In the genomic region with DNA sequence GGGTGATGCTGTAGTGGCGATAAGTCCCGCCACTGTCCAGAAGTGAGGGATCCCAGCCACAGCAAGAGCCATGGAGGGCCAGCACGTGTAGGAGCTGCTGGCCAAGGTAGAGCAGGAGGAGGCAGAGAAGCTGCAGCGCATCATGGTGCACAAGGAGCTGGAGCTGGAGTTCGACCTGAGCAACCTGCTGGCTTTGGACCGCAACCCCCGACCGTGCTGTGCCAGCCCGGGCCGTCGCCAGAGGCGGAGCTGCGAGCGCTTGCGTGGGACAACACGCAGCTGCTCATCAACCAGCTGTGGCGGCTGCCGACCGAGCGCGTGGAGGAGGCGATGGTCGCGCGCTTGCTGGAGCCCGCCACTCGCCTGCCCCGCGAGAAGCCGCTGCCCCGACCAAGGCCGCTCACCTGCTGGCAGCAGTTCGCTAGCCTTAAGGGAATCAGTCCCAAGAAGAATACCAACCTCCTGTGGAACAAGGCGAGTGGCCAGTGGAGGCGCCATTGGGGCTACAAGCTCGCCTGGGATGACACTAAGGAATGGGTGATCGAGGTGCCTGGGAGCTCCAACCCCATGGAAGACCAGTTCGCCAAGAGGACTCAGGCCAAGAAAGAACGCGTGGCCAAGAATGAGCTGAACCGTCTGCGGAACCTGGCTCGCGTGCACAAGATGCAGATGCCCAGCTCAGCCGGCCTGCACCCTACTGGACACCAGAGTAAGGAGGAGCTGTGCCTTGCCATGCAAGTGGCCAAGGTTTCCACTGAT, we compare ENCODE assay signal across 12 mouse cellular contexts. TPM values are rescaled to one million over a fixed set of nuclear protein-coding genes. Genes with fewer than 3 reads are reported as not detected.
DNase-seq lines count a peak whose midpoint lies in the region; ATAC-seq and TF ChIP-seq lines count a peak whose summit lies in the region.
"Not testable (repeated sequence)": the region's sequence is repeated elsewhere in the genome, so short reads cannot be mapped to it uniquely, and the experiment has no call there.
"Had no signal": no experiment of that assay in that cellular context is flagged by ENCODE, and none has a peak within 500 bp of the region (broad histone marks: within the 10 kb centered on the region; RNA-seq: fewer than 3 reads in every experiment).

No protein-coding gene starts in this region.

- not testable (repeated sequence) for H3K4me1 ChIP-seq in hindbrain, embryonic 14.5 days (replicated peaks; ENCODE audit: control insufficient read depth, insufficient read depth, low read length); lung, postnatal 0 days (ENCODE audit: insufficient read depth, low read depth, low read length)

- ATAC-seq in hindbrain, embryonic 14.5 days (ENCODE audit: low FRiP score), result peak; percentile 93
- ATAC-seq in lung, postnatal 0 days, result peak; percentile 32; the same call in 1 of the 2 replicates

- not testable (repeated sequence) for TF ChIP-seq CTCF in left cerebral cortex, adult 2 months (IDR thresholded peaks at IDR 0.05); lung, postnatal 0 days (IDR thresholded peaks at IDR 0.05)

- not testable (repeated sequence) for H3K36me3 ChIP-seq in hindbrain, embryonic 14.5 days (replicated peaks; ENCODE audit: control insufficient read depth, insufficient read depth); lung, postnatal 0 days (ENCODE audit: insufficient read depth, low read length)

- intact Hi-C loops in left cerebral cortex, adult 2 months (cut with DNase I), result not testable (repeated sequence)

- not testable (repeated sequence) for H3K27me3 ChIP-seq in hindbrain, embryonic 14.5 days (ENCODE audit: control insufficient read depth, insufficient read depth, low read length); lung, postnatal 0 days (replicated peaks; ENCODE audit: insufficient read depth, low read length)

- H3K27ac ChIP-seq in hindbrain, embryonic 14.5 days; left cerebral cortex, adult 2 months; lung, postnatal 0 days (ENCODE audit: low read length): not testable (repeated sequence)

- peak overlapping the region; percentile 47 for H3K9ac ChIP-seq in hindbrain, embryonic 14.5 days
- not testable (repeated sequence) for H3K9ac ChIP-seq in lung, postnatal 0 days (replicated peaks; ENCODE audit: low read depth)

- DNase-seq in adrenal gland, adult 8-10 months, result peak; percentile 16
- peak; percentile 72 for DNase-seq in embryo, embryonic 10.5 days (ENCODE audit: low spot score)
- peak; percentile 9 to 11 for DNase-seq in frontal cortex, postnatal 36 days (ENCODE audit: low spot score in 2 of 2)
- peak; percentile 61 for DNase-seq in hindbrain, embryonic 14.5 days (ENCODE audit: low spot score)
- peak; percentile 12 to 14 for DNase-seq in left cerebral cortex, adult 2 months (ENCODE audit: extremely low spot score in 1 of 2, low spot score in 2 of 2)
- peak; percentile 5 for DNase-seq in lung, postnatal 0 days (ENCODE audit: low spot score)
- peak; percentile 15 for DNase-seq in ovary, postnatal 14 days (ENCODE audit: low spot score)
- DNase-seq in urinary bladder, postnatal 14 days (ENCODE audit: low spot score), result peak; percentile 4

- WGBS in hindbrain, embryonic 14.5 days, result 21% methylated on average over 41 of the region's 45 CpGs
- WGBS in lung, postnatal 0 days, result 15% methylated on average over 39 of the region's 45 CpGs

- H3K4me2 ChIP-seq in hindbrain, embryonic 14.5 days (replicated peaks), result peak overlapping the region; percentile 64
- not testable (repeated sequence) for H3K4me2 ChIP-seq in lung, postnatal 0 days (replicated peaks; ENCODE audit: low read depth, low read length)

- not testable (repeated sequence) for H3K9me3 ChIP-seq in hindbrain, embryonic 14.5 days (ENCODE audit: control insufficient read depth, low read length); lung, postnatal 0 days (ENCODE audit: low read length)

- TF ChIP-seq EP300 in lung, postnatal 0 days (IDR thresholded peaks at IDR 0.05), result not testable (repeated sequence)

- peak overlapping the region; percentile 33 for H3K4me3 ChIP-seq in hindbrain, embryonic 14.5 days (replicated peaks; ENCODE audit: low read length)
- peak overlapping the region; percentile 21; the same call in 1 of the 2 replicates for H3K4me3 ChIP-seq in left cerebral cortex, adult 2 months
- not testable (repeated sequence) for H3K4me3 ChIP-seq in lung, postnatal 0 days (ENCODE audit: low read depth, low read length)

RNA-seq across cellular contexts. Expression of a gene that starts 2.5 kb away (rescaled TPM):
- not detected for total RNA-seq in adrenal gland, adult 8-10 months (2022)
- polyA plus RNA-seq in hindbrain, embryonic 14.5 days (2014; fragmentation: Nextera tagmentation; extraction: Ambion mirVana), result 0.29 and 0.37 TPM in 2 replicates
- total RNA-seq in left cerebral cortex, adult 2 months (2021), result not detected
- not detected in 2 replicates for polyA plus RNA-seq in lung, postnatal 0 days (2015; fragmentation: Nextera tagmentation; extraction: Ambion mirVana)
- total RNA-seq: gastrocnemius, adult 8-10 months; liver, adult 2 months had no signal
- polyA plus RNA-seq: liver, adult 2 months; Patski; spleen, adult 2 months had no signal

RNA-seq across cellular contexts. Expression of a gene that starts 15.6 kb away (rescaled TPM):
- total RNA-seq in adrenal gland, adult 8-10 months (2022), result not detected
- 0.12 TPM in 1 of 2 replicates, not detected in the other for polyA plus RNA-seq in hindbrain, embryonic 14.5 days (2014; fragmentation: Nextera tagmentation; extraction: Ambion mirVana)
- total RNA-seq in left cerebral cortex, adult 2 months (2021), result not detected
- not detected in 2 replicates for polyA plus RNA-seq in lung, postnatal 0 days (2015; fragmentation: Nextera tagmentation; extraction: Ambion mirVana)
- total RNA-seq: gastrocnemius, adult 8-10 months; liver, adult 2 months had no signal
- polyA plus RNA-seq: liver, adult 2 months; Patski; spleen, adult 2 months had no signal

RNA-seq across cellular contexts. Expression of a gene that starts 18.7 kb away (rescaled TPM):
- total RNA-seq in adrenal gland, adult 8-10 months (2022), result not detected
- polyA plus RNA-seq in hindbrain, embryonic 14.5 days (2014; fragmentation: Nextera tagmentation; extraction: Ambion mirVana), result 0.41 TPM in 1 of 2 replicates, not detected in the other
- not detected for total RNA-seq in left cerebral cortex, adult 2 months (2021)
- not detected in 2 replicates for polyA plus RNA-seq in lung, postnatal 0 days (2015; fragmentation: Nextera tagmentation; extraction: Ambion mirVana)
- total RNA-seq: gastrocnemius, adult 8-10 months; liver, adult 2 months had no signal
- polyA plus RNA-seq: liver, adult 2 months; Patski; spleen, adult 2 months had no signal

RNA-seq across cellular contexts. Expression of a gene that starts 32.2 kb away (rescaled TPM):
- under 1 TPM in 1 of 4 experiments, not detected in 3; 0.20 TPM for total RNA-seq in adrenal gland, adult 8-10 months (2022)
- 0.20 and 0.29 TPM in 2 replicates for polyA plus RNA-seq in hindbrain, embryonic 14.5 days (2014; fragmentation: Nextera tagmentation; extraction: Ambion mirVana)
- not detected for total RNA-seq in left cerebral cortex, adult 2 months (2021)
- polyA plus RNA-seq in lung, postnatal 0 days (2015; fragmentation: Nextera tagmentation; extraction: Ambion mirVana), result not detected in 2 replicates
- total RNA-seq: gastrocnemius, adult 8-10 months; liver, adult 2 months had no signal
- polyA plus RNA-seq: liver, adult 2 months; Patski; spleen, adult 2 months had no signal

RNA-seq across cellular contexts. Expression of a gene that starts 34.7 kb away (rescaled TPM):
- total RNA-seq in adrenal gland, adult 8-10 months (2022), result not detected
- polyA plus RNA-seq in hindbrain, embryonic 14.5 days (2014; fragmentation: Nextera tagmentation; extraction: Ambion mirVana), result 0.22 and 0.31 TPM in 2 replicates
- not detected for total RNA-seq in left cerebral cortex, adult 2 months (2021)
- polyA plus RNA-seq in lung, postnatal 0 days (2015; fragmentation: Nextera tagmentation; extraction: Ambion mirVana), result not detected in 2 replicates
- total RNA-seq: gastrocnemius, adult 8-10 months; liver, adult 2 months had no signal
- polyA plus RNA-seq: liver, adult 2 months; Patski; spleen, adult 2 months had no signal

Comparison
In these comparisons a context has a peak if more than half of its experiments do, and no peak if none do; other contexts are left out.
1. DNase-seq: peak in every context shown above with its lines; median percentile 72 in embryo, embryonic 10.5 days; 61 in hindbrain, embryonic 14.5 days; 16 in adrenal gland, adult 8-10 months; 15 in ovary, postnatal 14 days; 13 in left cerebral cortex, adult 2 months; 10 in frontal cortex, postnatal 36 days; 5 in lung, postnatal 0 days; 4 in urinary bladder, postnatal 14 days.